Mouse (Mus musculus) heart, embryonic 14.5 days (tissue): ENCODE data around the gene Mrtfb. TPM values are rescaled to one million over a fixed set of nuclear protein-coding genes. Genes with fewer than 3 reads are reported as not detected.

Source experiments
- ATAC-seq: fragments of 200-750 bp; cut with Nextera tagmentation; 2 replicates; pipeline ENCODE4 v1.8.0; 2017; ENCODE audit warnings: low read depth, moderate TSS enrichment; ENCODE audit not compliant: insufficient number of reproducible peaks, insufficient read depth, low FRiP score
- H3K27ac ChIP-seq, 2 experiments: fragments of 200-500 bp in 1 of 2; fragments of 300-500 bp in 1 of 2; sonication (generic) in 1 of 2; replicated peaks in 1 of 2; 2 replicates each; pipeline ENCODE4 v1.5.1; 2012 to 2014; ENCODE audit warnings: low read depth in 2 of 2, low read length in 2 of 2, control low read depth in 1 of 2, mild to moderate bottlenecking in 1 of 2, mixed read lengths in 1 of 2; ENCODE audit not compliant: control insufficient read depth in 1 of 2, insufficient read depth in 1 of 2
- H3K27me3 ChIP-seq: fragments of 300-500 bp; sonication (generic); 2 replicates; pipeline ENCODE4 v1.6.1; 2014; ENCODE audit warnings: mild to moderate bottlenecking, low read length, control low read depth; ENCODE audit not compliant: control insufficient read depth, insufficient read depth
- H3K36me3 ChIP-seq: fragments of 300-500 bp; sonication (generic); 2 replicates; pipeline ENCODE4 v1.6.1; 2014; ENCODE audit warnings: mild to moderate bottlenecking, control low read depth, low read length, mixed read lengths; ENCODE audit not compliant: control insufficient read depth, insufficient read depth
- H3K4me1 ChIP-seq, 2 experiments: fragments of 200-500 bp in 1 of 2; fragments of 300-500 bp in 1 of 2; sonication (generic) in 1 of 2; 2 replicates each; pipeline ENCODE4 v1.6.1; 2012 to 2014; ENCODE audit warnings: low read length in 2 of 2, control low read depth in 1 of 2, mixed read lengths in 1 of 2; ENCODE audit not compliant: control insufficient read depth in 2 of 2, insufficient read depth in 2 of 2
- H3K4me2 ChIP-seq: fragments of 300-500 bp; sonication (generic); 2 replicates; pipeline ENCODE4 v1.6.1; 2014; ENCODE audit warnings: mild to moderate bottlenecking, low read length
- H3K4me3 ChIP-seq, 2 experiments: fragments of 200-500 bp in 1 of 2; fragments of 300-500 bp in 1 of 2; sonication (generic) in 1 of 2; 2 replicates each; pipeline ENCODE4 v1.5.1; 2012 to 2014; ENCODE audit warnings: low read length in 2 of 2, mild to moderate bottlenecking in 2 of 2, control low read depth in 1 of 2, low read depth in 1 of 2, moderate library complexity in 1 of 2; ENCODE audit not compliant: control insufficient read depth in 1 of 2, insufficient read depth in 1 of 2
- H3K9ac ChIP-seq: fragments of 300-500 bp; sonication (generic); 2 replicates; pipeline ENCODE4 v1.6.1; 2014; ENCODE audit warnings: mild to moderate bottlenecking, low read length
- H3K9me3 ChIP-seq: fragments of 300-500 bp; sonication (generic); 2 replicates; pipeline ENCODE4 v1.6.1; 2016; ENCODE audit warnings: low read length, control low read depth; ENCODE audit not compliant: control insufficient read depth
- WGBS: fragments of 180-500 bp; shearing (Covaris S2); extraction: QIAGEN DNeasy Blood & Tissue Kit; methylation state at CpG from one replicate; pipeline ENCODE4 v1.1.7; 2014; 5-methylcytosine and 5-hydroxymethylcytosine counted together
- polyA plus RNA-seq: library from polyadenylated mRNA; unstranded; fragments of >200 nt; fragmentation: Nextera tagmentation; extraction: Ambion mirVana; gene quantifications from 2 replicates; pipeline ENCODE4 v1.2.1, GENCODE M21; 2014

The Mrtfb gene
- polyA plus RNA-seq, 1 experiment from 2014 or later = 20.9 TPM

GRCm38 (mm10) chr16:13371740-13372287 is 115.5 kb downstream of the Mrtfb start:
- peak overlapping the region; percentile 35 to 36; a peak in 1 of 4 replicates for H3K27ac ChIP-seq

GRCm38 (mm10) chr16:13372899-13373533 is 116.7 kb downstream of the Mrtfb start:
- Histone ChIP-seq H3K9me3 (no peaks in the 10 kb centered on the region), H3K36me3 (no peaks in the 10 kb centered on the region), H3K4me1 (peaks cover 7 to 11% of the 10 kb centered on the region in 2 experiments), H3K4me2 (no peak overlapping the region), H3K9ac (no peak overlapping the region), H3K27me3 (no peaks in the 10 kb centered on the region), H3K4me3 (no peak overlapping the region), H3K27ac (no peak overlapping the region)
- WGBS = 91% methylated on average over 8 of the region's 8 CpGs
- ATAC-seq = no peak

More at GRCm38 (mm10) chr16:13371740-13372287, 115.5 kb downstream of the Mrtfb start:
- no peaks in the 10 kb centered on the region for H3K9me3 ChIP-seq
- ATAC-seq = peak; percentile 87
- no peak overlapping the region for H3K9ac ChIP-seq
- H3K4me1 ChIP-seq = peaks cover 9 to 18% of the 10 kb centered on the region in 2 experiments
- no peaks in the 10 kb centered on the region for H3K36me3 ChIP-seq
- H3K4me3 ChIP-seq = no peak overlapping the region
- whole genome bisulfite sequencing = 9% methylated on average over 11 of the region's 11 CpGs
- H3K27me3 ChIP-seq = no peaks in the 10 kb centered on the region
- no peak overlapping the region; the same call in 1 of the 2 replicates for H3K4me2 ChIP-seq

DNA sequence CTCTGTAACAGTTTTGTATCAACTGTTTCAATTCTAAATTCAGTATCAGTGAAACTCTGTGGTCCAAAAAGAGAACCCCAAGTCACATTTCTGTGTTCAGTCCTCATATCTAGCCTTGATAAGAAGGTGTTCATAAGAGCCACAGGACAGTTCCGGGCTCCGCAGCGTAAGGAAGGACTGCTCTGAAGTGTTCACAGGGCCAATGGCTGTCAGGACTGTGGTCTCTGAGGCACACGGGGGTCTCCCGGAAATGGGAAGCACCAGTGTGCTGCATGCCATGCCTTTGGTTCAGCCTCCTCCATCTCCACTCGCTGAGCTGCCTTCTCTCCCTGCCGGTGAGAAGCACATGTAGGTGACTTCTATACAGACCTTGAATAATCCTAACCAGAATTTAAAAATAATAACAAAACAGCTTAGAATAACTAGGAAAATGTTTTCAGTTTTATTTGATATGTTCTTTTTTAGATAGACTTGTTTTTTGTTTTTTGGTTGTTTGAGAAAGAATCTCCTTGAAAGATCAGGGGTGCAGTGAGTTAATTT is 120.7 kb downstream of the Mrtfb start:
- Histone ChIP-seq H3K9me3 (no peaks in the 10 kb centered on the region), H3K27ac (peak overlapping the region; percentile 1 to 50; a peak in 1 of 4 replicates), H3K27me3 (no peaks in the 10 kb centered on the region), H3K4me2 (peak overlapping the region; percentile 38), H3K4me3 (no peak overlapping the region), H3K9ac (no peak overlapping the region), H3K4me1 (peaks cover 4 to 16% of the 10 kb centered on the region in 2 experiments), H3K36me3 (peaks cover 15% of the 10 kb centered on the region)
- 23% methylated on average over 7 of the region's 7 CpGs for WGBS
- no peak; the same call in 1 of the 2 replicates for ATAC-seq

DNA sequence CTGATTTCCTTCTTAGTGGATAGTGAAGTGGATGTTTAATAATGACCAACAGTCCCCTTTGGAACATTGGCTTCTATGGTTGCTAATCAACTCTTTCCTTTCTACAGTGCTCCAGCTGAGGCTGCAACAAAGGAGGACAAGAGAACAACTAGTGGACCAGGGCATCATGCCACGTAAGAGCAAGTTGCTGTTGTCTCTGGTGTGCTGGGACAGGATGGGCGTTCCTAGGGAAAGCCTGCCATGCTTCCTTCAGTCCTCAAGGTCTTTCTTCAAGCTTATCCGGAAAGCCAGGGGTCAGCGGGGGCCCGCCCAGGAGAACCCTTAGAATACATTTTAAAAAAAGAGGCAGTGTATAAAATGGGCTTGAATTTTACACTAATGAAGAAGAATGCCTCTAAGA is 121.9 kb downstream of the Mrtfb start:
- Histone ChIP-seq H3K9ac (no peak overlapping the region), H3K4me1 (peaks cover 4 to 16% of the 10 kb centered on the region in 2 experiments), H3K9me3 (no peaks in the 10 kb centered on the region), H3K4me3 (no peak overlapping the region), H3K27me3 (no peaks in the 10 kb centered on the region), H3K27ac (no peak overlapping the region), H3K4me2 (no peak overlapping the region), H3K36me3 (peaks cover 26% of the 10 kb centered on the region)
- ATAC-seq = no peak
- WGBS = 90% methylated on average over 5 of the region's 5 CpGs

DNA sequence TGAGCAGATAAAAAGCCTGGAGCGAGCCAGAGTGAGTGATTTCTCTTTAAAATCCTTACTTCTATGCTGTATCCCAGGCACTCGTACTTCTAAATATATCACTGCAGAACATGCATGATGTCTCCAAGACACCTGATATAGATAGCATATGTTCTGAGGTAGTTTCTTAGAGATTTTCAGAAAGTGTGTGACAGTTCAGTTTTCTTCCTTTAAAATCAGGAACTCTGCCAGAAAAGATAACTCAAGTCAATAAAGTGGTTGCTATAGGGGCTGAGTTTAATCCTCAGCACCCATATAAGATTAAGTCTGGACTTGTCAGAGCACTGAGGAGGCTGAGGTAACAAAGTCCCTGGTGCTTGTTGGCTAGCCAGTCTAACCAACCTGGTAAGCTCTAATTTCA is 123.6 kb downstream of the Mrtfb start:
- Histone ChIP-seq H3K4me2 (no peak overlapping the region), H3K9me3 (no peaks in the 10 kb centered on the region), H3K4me3 (no peak overlapping the region), H3K27ac (no peak overlapping the region), H3K9ac (no peak overlapping the region), H3K4me1 (peaks cover 4 to 16% of the 10 kb centered on the region in 2 experiments), H3K36me3 (peaks cover 41% of the 10 kb centered on the region), H3K27me3 (no peaks in the 10 kb centered on the region)
- 41% methylated on average over 2 of the region's 2 CpGs for WGBS
- ATAC-seq = no peak

GRCm38 (mm10) chr16:13381771-13382170 is 125.5 kb downstream of the Mrtfb start:
- Histone ChIP-seq H3K27me3 (no peaks in the 10 kb centered on the region), H3K36me3 (peaks cover 60% of the 10 kb centered on the region), H3K4me3 (no peak overlapping the region), H3K4me2 (no peak overlapping the region), H3K9ac (no peak overlapping the region), H3K4me1 (peaks cover 3 to 12% of the 10 kb centered on the region in 2 experiments), H3K27ac (no peak overlapping the region), H3K9me3 (no peaks in the 10 kb centered on the region)
- 89% methylated on average over 2 of the region's 2 CpGs for WGBS
- no peak for ATAC-seq

DNA sequence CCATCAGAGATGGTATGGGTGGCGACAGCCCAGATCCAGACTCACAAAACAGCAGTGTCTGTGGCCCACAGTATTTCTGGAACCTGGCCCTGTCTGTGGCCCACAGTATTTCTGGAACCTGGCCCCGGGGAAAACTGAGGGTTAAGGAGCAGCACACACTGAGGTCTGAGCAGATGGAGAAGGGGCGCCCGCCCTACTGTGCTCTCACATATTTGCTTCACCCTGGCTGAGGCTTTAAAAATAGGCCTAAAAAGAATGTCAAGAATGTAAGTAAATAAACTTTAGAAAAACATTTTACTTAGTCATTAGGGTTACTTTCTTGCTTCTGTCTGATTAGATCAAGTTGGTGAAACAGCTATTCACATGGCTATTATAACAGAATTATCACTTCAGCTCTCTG is 131.0 kb downstream of the Mrtfb start:
- 73% methylated on average over 4 of the region's 4 CpGs for WGBS
- no peak for ATAC-seq

More for the DNA sequence above, 131.0 kb downstream of the Mrtfb start:
- no peaks in the 10 kb centered on the region for H3K9me3 ChIP-seq
- no peak overlapping the region for H3K4me3 ChIP-seq
- H3K9ac ChIP-seq = no peak overlapping the region
- H3K27ac ChIP-seq = no peak overlapping the region
- peaks cover 83% of the 10 kb centered on the region for H3K36me3 ChIP-seq
- H3K4me2 ChIP-seq = no peak overlapping the region
- H3K27me3 ChIP-seq = no peaks in the 10 kb centered on the region
- H3K4me1 ChIP-seq = peaks cover 0 to 5% of the 10 kb centered on the region in 2 experiments; a peak in 2 of 4 replicates
